Mouse (Mus musculus) embryonic fibroblast, embryonic 13.5 days (primary cell): ENCODE measurements around the gene Smlr1.

Experiments used
- CTCF ChIP-seq: IDR thresholded peaks from 2 replicates; pipeline ENCODE4 v1.5.1; 2011; ENCODE audit warnings: mild to moderate bottlenecking, control low read depth, low read length, moderate library complexity, borderline replicate concordance; ENCODE audit not compliant: insufficient read depth
- POLR2A ChIP-seq: IDR thresholded peaks from 2 replicates; pipeline ENCODE4 v1.6.1; 2011; ENCODE audit warnings: low read depth, mild to moderate bottlenecking, control low read depth, low read length, moderate library complexity

DNA sequence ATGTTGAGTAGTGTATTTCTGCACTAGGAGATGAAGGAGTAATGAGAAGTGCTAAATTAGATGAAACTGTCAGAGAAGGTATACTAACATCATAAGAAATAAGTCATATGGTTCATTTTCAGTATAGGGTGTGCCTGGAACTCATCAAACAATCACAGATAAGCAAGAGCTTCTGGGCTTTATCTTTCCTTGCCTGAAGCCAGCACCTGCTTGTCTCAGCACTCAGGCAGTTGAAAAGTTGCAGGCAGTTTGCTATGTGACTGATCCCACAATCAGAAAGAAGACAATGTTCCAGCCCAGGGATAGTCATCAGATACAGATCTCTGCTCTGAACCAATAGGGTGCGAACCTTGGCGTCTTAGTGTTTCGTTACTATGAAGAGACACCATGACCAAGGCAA, 5.0 kb upstream of the Smlr1 start:
- TF ChIP-seq CTCF, result no peak
- no peak for TF ChIP-seq POLR2A
